Mouse (Mus musculus) embryonic facial prominence, embryonic 15.5 days (tissue): Measurements from ENCODE around the gene Acer2. TPM values are rescaled to one million over a fixed set of nuclear protein-coding genes. Genes with fewer than 3 reads are reported as not detected.

Experiments used
- ATAC-seq: fragments of 200-750 bp; cut with Nextera tagmentation; 2 replicates; pipeline ENCODE4 v1.8.0; 2017; ENCODE audit warnings: low read depth, moderate TSS enrichment; ENCODE audit not compliant: insufficient number of reproducible peaks, low FRiP score, low TSS enrichment
- H3K27ac ChIP-seq: fragments of 300-500 bp; sonication (generic); replicated peaks from 2 replicates; pipeline ENCODE4 v1.5.1; 2015; ENCODE audit warnings: mild to moderate bottlenecking, inconsistent platforms
- H3K27me3 ChIP-seq: fragments of 300-500 bp; sonication (generic); 2 replicates; pipeline ENCODE4 v1.6.1; 2015; ENCODE audit warnings: inconsistent platforms
- H3K36me3 ChIP-seq: fragments of 300-500 bp; sonication (generic); 2 replicates; pipeline ENCODE4 v1.6.1; 2015; ENCODE audit warnings: mild to moderate bottlenecking, inconsistent platforms
- H3K4me1 ChIP-seq: fragments of 300-500 bp; sonication (generic); 2 replicates; pipeline ENCODE4 v1.6.1; 2015; ENCODE audit warnings: inconsistent platforms
- H3K4me2 ChIP-seq: fragments of 300-500 bp; sonication (generic); replicated peaks from 2 replicates; pipeline ENCODE4 v1.6.1; 2015; ENCODE audit warnings: mild to moderate bottlenecking, inconsistent platforms
- H3K4me3 ChIP-seq: fragments of 300-500 bp; sonication (generic); replicated peaks from 2 replicates; pipeline ENCODE4 v1.5.1; 2015; ENCODE audit warnings: mild to moderate bottlenecking, inconsistent platforms
- H3K9ac ChIP-seq: fragments of 300-500 bp; sonication (generic); 2 replicates; pipeline ENCODE4 v1.6.1; 2015; ENCODE audit warnings: inconsistent platforms
- H3K9me3 ChIP-seq: fragments of 300-500 bp; sonication (generic); replicated peaks from 2 replicates; pipeline ENCODE4 v1.6.1; 2016; ENCODE audit warnings: inconsistent platforms
- WGBS: fragments of 180-500 bp; shearing (Covaris S2); methylation state at CpG from one replicate; pipeline ENCODE4 v1.1.7; 2015; 5-methylcytosine and 5-hydroxymethylcytosine counted together
- polyA plus RNA-seq: library from polyadenylated mRNA; unstranded; fragments of >200 nt; fragmentation: Nextera tagmentation; extraction: Ambion mirVana; gene quantifications from 2 replicates; pipeline ENCODE4 v1.2.1, GENCODE M21; 2015

Acer2 gene
- polyA plus RNA-seq, 1 experiment from 2014 or later, result 16.3 TPM

- WGBS, result 90% methylated on average over 3 of the region's 3 CpGs
- no peak overlapping the region for H3K4me2 ChIP-seq
- H3K27me3 ChIP-seq, result no peaks in the 10 kb centered on the region; the same call in 1 of the 2 replicates
- no peak for ATAC-seq
- no peaks in the 10 kb centered on the region for H3K9me3 ChIP-seq
- H3K4me1 ChIP-seq, result no peaks in the 10 kb centered on the region; the same call in 1 of the 2 replicates
- H3K27ac ChIP-seq, result no peak overlapping the region
- no peak overlapping the region for H3K4me3 ChIP-seq
- no peaks in the 10 kb centered on the region for H3K36me3 ChIP-seq
- H3K9ac ChIP-seq, result no peak overlapping the region
Measured at GRCm38 (mm10) chr4:86926997-86927396, 52.8 kb downstream of the Acer2 start.

- Histone ChIP-seq H3K27ac (no peak overlapping the region), H3K9ac (no peak overlapping the region), H3K4me2 (peak overlapping the region; percentile 63), H3K4me3 (peak overlapping the region; percentile 50), H3K4me1 (no peaks in the 10 kb centered on the region; the same call in 1 of the 2 replicates), H3K27me3 (no peaks in the 10 kb centered on the region; the same call in 1 of the 2 replicates), H3K9me3 (no peaks in the 10 kb centered on the region), H3K36me3 (0 out of 2 replicates have a peak, but pooled peaks cover 3% of the 10 kb centered on the region)
- ATAC-seq, result no peak
- whole genome bisulfite sequencing, result 81% methylated on average over 7 of the region's 7 CpGs
Measured at GRCm38 (mm10) chr4:86930101-86930635, 56.0 kb downstream of the Acer2 start.

- Histone ChIP-seq H3K9ac (peak overlapping the region; percentile 45), H3K4me1 (no peaks in the 10 kb centered on the region; the same call in 1 of the 2 replicates), H3K36me3 (0 out of 2 replicates have a peak, but pooled peaks cover 3% of the 10 kb centered on the region), H3K27ac (peak overlapping the region; percentile 69), H3K4me2 (peak overlapping the region; percentile 63), H3K9me3 (no peaks in the 10 kb centered on the region), H3K27me3 (no peaks in the 10 kb centered on the region; the same call in 1 of the 2 replicates), H3K4me3 (peak overlapping the region; percentile 50)
- WGBS, result 2% methylated on average over 33 of the region's 33 CpGs
- peak; percentile 62 for ATAC-seq
Measured at GRCm38 (mm10) chr4:86930636-86931456, 56.6 kb downstream of the Acer2 start.

GRCm38 (mm10) chr4:86933026-86933425 lies 58.8 kb downstream of the Acer2 start:
- Histone ChIP-seq H3K36me3 (0 out of 2 replicates have a peak, but pooled peaks cover 3% of the 10 kb centered on the region), H3K9ac (no peak overlapping the region), H3K4me3 (no peak overlapping the region), H3K9me3 (no peaks in the 10 kb centered on the region), H3K4me1 (no peaks in the 10 kb centered on the region; the same call in 1 of the 2 replicates), H3K27me3 (no peaks in the 10 kb centered on the region; the same call in 1 of the 2 replicates), H3K27ac (no peak overlapping the region), H3K4me2 (no peak overlapping the region)
- no peak for ATAC-seq
- WGBS, result 80% methylated on average over 6 of the region's 6 CpGs

- no peak for ATAC-seq
- H3K4me1 ChIP-seq, result no peaks in the 10 kb centered on the region
- no peak overlapping the region for H3K27ac ChIP-seq
- no peak overlapping the region for H3K4me2 ChIP-seq
- no peaks in the 10 kb centered on the region for H3K9me3 ChIP-seq
- no peaks in the 10 kb centered on the region for H3K27me3 ChIP-seq
- H3K9ac ChIP-seq, result no peak overlapping the region
- no peak overlapping the region for H3K4me3 ChIP-seq
- 87% methylated on average over 9 of the region's 9 CpGs for WGBS
- H3K36me3 ChIP-seq, result 0 out of 2 replicates have a peak, but pooled peaks cover 3% of the 10 kb centered on the region
Measured at GRCm38 (mm10) chr4:86936217-86936616, 62.0 kb downstream of the Acer2 start.

GRCm38 (mm10) chr4:86936706-86937105 lies 62.5 kb downstream of the Acer2 start:
- H3K27ac ChIP-seq, result no peak overlapping the region
- H3K9ac ChIP-seq, result no peak overlapping the region
- WGBS, result 63% methylated on average over 3 of the region's 3 CpGs
- H3K4me2 ChIP-seq, result no peak overlapping the region
- H3K9me3 ChIP-seq, result no peaks in the 10 kb centered on the region
- H3K36me3 ChIP-seq, result 0 out of 2 replicates have a peak, but pooled peaks cover 3% of the 10 kb centered on the region
- H3K27me3 ChIP-seq, result no peaks in the 10 kb centered on the region
- ATAC-seq, result no peak
- no peaks in the 10 kb centered on the region for H3K4me1 ChIP-seq
- no peak overlapping the region for H3K4me3 ChIP-seq

GRCm38 (mm10) chr4:86942656-86943055 lies 68.5 kb downstream of the Acer2 start:
- H3K4me1 ChIP-seq, result no peaks in the 10 kb centered on the region
- no peak overlapping the region for H3K4me2 ChIP-seq
- no peaks in the 10 kb centered on the region for H3K36me3 ChIP-seq
- no peak for ATAC-seq
- WGBS, result 77% methylated on average over 6 of the region's 6 CpGs
- H3K27me3 ChIP-seq, result no peaks in the 10 kb centered on the region
- H3K27ac ChIP-seq, result no peak overlapping the region
- no peaks in the 10 kb centered on the region for H3K9me3 ChIP-seq
- no peak overlapping the region for H3K4me3 ChIP-seq
- no peak overlapping the region for H3K9ac ChIP-seq

- Histone ChIP-seq H3K9me3 (no peaks in the 10 kb centered on the region), H3K4me2 (no peak overlapping the region), H3K9ac (no peak overlapping the region), H3K27me3 (no peaks in the 10 kb centered on the region), H3K4me1 (no peaks in the 10 kb centered on the region), H3K27ac (no peak overlapping the region), H3K4me3 (no peak overlapping the region), H3K36me3 (no peaks in the 10 kb centered on the region)
- 36% methylated on average over 6 of the region's 6 CpGs for WGBS
- no peak for ATAC-seq
Measured at GRCm38 (mm10) chr4:86943296-86943695, 69.1 kb downstream of the Acer2 start.

- 76% methylated on average over 1 of the region's 1 CpGs for WGBS
- Histone ChIP-seq H3K27me3 (no peaks in the 10 kb centered on the region), H3K9me3 (no peaks in the 10 kb centered on the region), H3K4me3 (no peak overlapping the region), H3K4me2 (no peak overlapping the region), H3K9ac (no peak overlapping the region), H3K4me1 (no peaks in the 10 kb centered on the region), H3K27ac (no peak overlapping the region), H3K36me3 (no peaks in the 10 kb centered on the region)
- no peak for ATAC-seq
Measured at GRCm38 (mm10) chr4:86948794-86949193, 74.6 kb downstream of the Acer2 start.

GRCm38 (mm10) chr4:86953519-86953918 lies 79.3 kb downstream of the Acer2 start:
- no peak overlapping the region for H3K9ac ChIP-seq
- H3K27me3 ChIP-seq, result peaks cover 4% of the 10 kb centered on the region; the same call in 1 of the 2 replicates
- H3K27ac ChIP-seq, result no peak overlapping the region
- no peaks in the 10 kb centered on the region for H3K36me3 ChIP-seq
- 50% methylated on average over 5 of the region's 5 CpGs for WGBS
- H3K4me1 ChIP-seq, result no peaks in the 10 kb centered on the region
- no peak overlapping the region for H3K4me3 ChIP-seq
- ATAC-seq, result no peak
- H3K4me2 ChIP-seq, result no peak overlapping the region
- no peaks in the 10 kb centered on the region for H3K9me3 ChIP-seq

- no peaks in the 10 kb centered on the region for H3K9me3 ChIP-seq
- no peak overlapping the region for H3K4me2 ChIP-seq
- no peak overlapping the region for H3K27ac ChIP-seq
- H3K36me3 ChIP-seq, result no peaks in the 10 kb centered on the region
- H3K27me3 ChIP-seq, result peaks cover 4% of the 10 kb centered on the region; the same call in 1 of the 2 replicates
- H3K9ac ChIP-seq, result no peak overlapping the region
- no peak overlapping the region for H3K4me3 ChIP-seq
- ATAC-seq, result no peak
- no peaks in the 10 kb centered on the region for H3K4me1 ChIP-seq
- WGBS, result 73% methylated on average over 4 of the region's 4 CpGs
Measured at GRCm38 (mm10) chr4:86955448-86955847, 81.3 kb downstream of the Acer2 start.
